Mouse (Mus musculus) lung, embryonic 15.5 days (tissue): ENCODE results near the gene Rps6kb2. TPM values are rescaled to one million over a fixed set of nuclear protein-coding genes. Genes with fewer than 3 reads are reported as not detected.
A peak's percentile ranks its signal among the peaks of the same experiment; 100 is the strongest.

Experiments used
- ATAC-seq: fragments of 200-750 bp; cut with Nextera tagmentation; 2 replicates; pipeline ENCODE4 v1.8.0; 2017; ENCODE audit warnings: moderate number of reproducible peaks, borderline replicate concordance; ENCODE audit not compliant: low FRiP score, low TSS enrichment; ENCODE audit errors: extremely low read depth
- H3K27ac ChIP-seq: fragments of 300-500 bp; sonication (generic); 2 replicates; pipeline ENCODE4 v1.5.1; 2015; ENCODE audit warnings: moderate library complexity, mild to moderate bottlenecking, inconsistent platforms
- H3K27me3 ChIP-seq: fragments of 300-500 bp; sonication (generic); 2 replicates; pipeline ENCODE4 v1.6.1; 2015; ENCODE audit warnings: inconsistent platforms
- H3K36me3 ChIP-seq: fragments of 300-500 bp; sonication (generic); 2 replicates; pipeline ENCODE4 v1.6.1; 2015; ENCODE audit warnings: inconsistent platforms
- H3K4me1 ChIP-seq: fragments of 300-500 bp; sonication (generic); 2 replicates; pipeline ENCODE4 v1.6.1; 2015; ENCODE audit warnings: inconsistent platforms
- H3K4me2 ChIP-seq: fragments of 300-500 bp; sonication (generic); 2 replicates; pipeline ENCODE4 v1.6.1; 2015; ENCODE audit warnings: inconsistent platforms, mild to moderate bottlenecking, moderate library complexity
- H3K4me3 ChIP-seq: fragments of 300-500 bp; sonication (generic); 2 replicates; pipeline ENCODE4 v1.5.1; 2015; ENCODE audit warnings: mild to moderate bottlenecking, inconsistent platforms
- H3K9ac ChIP-seq: fragments of 300-500 bp; sonication (generic); 2 replicates; pipeline ENCODE4 v1.6.1; 2015; ENCODE audit warnings: inconsistent platforms
- H3K9me3 ChIP-seq: fragments of 300-500 bp; sonication (generic); 2 replicates; pipeline ENCODE4 v1.6.1; 2016; ENCODE audit warnings: inconsistent platforms
- WGBS: fragments of 180-500 bp; shearing (Covaris S2); methylation state at CpG from one replicate; pipeline ENCODE4 v1.1.7; 2015; 5-methylcytosine and 5-hydroxymethylcytosine counted together
- polyA plus RNA-seq: library from polyadenylated mRNA; unstranded; fragments of >200 nt; fragmentation: Nextera tagmentation; extraction: Ambion mirVana; gene quantifications from 2 replicates; pipeline ENCODE4 v1.2.1, GENCODE M21; 2015

The Rps6kb2 gene
- polyA plus RNA-seq, 1 experiment from 2014 or later, result 45.0 TPM

GRCm38 (mm10) chr19:4196048-4196447, 32.9 kb upstream of the Rps6kb2 start:
- 42% methylated on average over 2 of the region's 2 CpGs for WGBS
- no peak for ATAC-seq
- no peak overlapping the region for H3K9ac ChIP-seq
- H3K27ac ChIP-seq, result no peak overlapping the region
- no peak overlapping the region for H3K4me2 ChIP-seq
- no peaks in the 10 kb centered on the region for H3K27me3 ChIP-seq
- H3K36me3 ChIP-seq, result peaks cover 55% of the 10 kb centered on the region
- H3K4me3 ChIP-seq, result no peak overlapping the region
- peaks cover 42% of the 10 kb centered on the region for H3K4me1 ChIP-seq
- H3K9me3 ChIP-seq, result no peaks in the 10 kb centered on the region

GRCm38 (mm10) chr19:4194776-4195650, 31.9 kb upstream of the Rps6kb2 start:
- H3K27ac ChIP-seq, result no peak overlapping the region
- peaks cover 53% of the 10 kb centered on the region for H3K36me3 ChIP-seq
- no peak overlapping the region for H3K4me3 ChIP-seq
- H3K4me2 ChIP-seq, result no peak overlapping the region
- no peaks in the 10 kb centered on the region for H3K9me3 ChIP-seq
- peaks cover 32% of the 10 kb centered on the region for H3K4me1 ChIP-seq
- no peak overlapping the region for H3K9ac ChIP-seq
- no peaks in the 10 kb centered on the region for H3K27me3 ChIP-seq
- no peak for ATAC-seq
- WGBS, result 79% methylated on average over 12 of the region's 12 CpGs

GRCm38 (mm10) chr19:4194021-4194724, 31.0 kb upstream of the Rps6kb2 start:
- no peak for ATAC-seq
- WGBS, result 79% methylated on average over 8 of the region's 8 CpGs
- Histone ChIP-seq H3K27me3 (no peaks in the 10 kb centered on the region), H3K36me3 (peaks cover 46% of the 10 kb centered on the region), H3K4me2 (peak overlapping the region; percentile 78; the same call in 1 of the 2 replicates), H3K4me3 (0 out of 2 replicates have a peak overlapping the region, but pooled peaks have one; percentile 90), H3K4me1 (peaks cover 31% of the 10 kb centered on the region), H3K9me3 (no peaks in the 10 kb centered on the region), H3K27ac (no peak overlapping the region), H3K9ac (peak overlapping the region; percentile 11; the same call in 1 of the 2 replicates)

GRCm38 (mm10) chr19:4193129-4193528, 30.0 kb upstream of the Rps6kb2 start:
- WGBS, result 43% methylated on average over 6 of the region's 6 CpGs
- H3K4me2 ChIP-seq, result peak overlapping the region; percentile 78
- H3K27me3 ChIP-seq, result no peaks in the 10 kb centered on the region
- peaks cover 45% of the 10 kb centered on the region for H3K36me3 ChIP-seq
- ATAC-seq, result no peak
- no peaks in the 10 kb centered on the region for H3K9me3 ChIP-seq
- H3K27ac ChIP-seq, result no peak overlapping the region
- H3K4me1 ChIP-seq, result peaks cover 31% of the 10 kb centered on the region
- peak overlapping the region; percentile 90 for H3K4me3 ChIP-seq
- peak overlapping the region; percentile 99 for H3K9ac ChIP-seq

- peaks cover 44% of the 10 kb centered on the region for H3K36me3 ChIP-seq
- WGBS, result under 1% methylated on average over 52 of the region's 52 CpGs
- H3K9me3 ChIP-seq, result no peaks in the 10 kb centered on the region
- peaks cover 31% of the 10 kb centered on the region for H3K4me1 ChIP-seq
- H3K9ac ChIP-seq, result peak overlapping the region; percentile 99
- peak; percentile 48 for ATAC-seq
- H3K4me2 ChIP-seq, result peak overlapping the region; percentile 78
- H3K27ac ChIP-seq, result peak overlapping the region; percentile 95
- H3K27me3 ChIP-seq, result no peaks in the 10 kb centered on the region
- peak overlapping the region; percentile 90 for H3K4me3 ChIP-seq
Measured at GRCm38 (mm10) chr19:4192251-4192985, 29.3 kb upstream of the Rps6kb2 start.

GRCm38 (mm10) chr19:4191528-4192250, 28.5 kb upstream of the Rps6kb2 start, which contains the start of gene Ppp1ca:
Gene Ppp1ca, plus strand, starts transcription at chr19:4192065.
- 4% methylated on average over 44 of the region's 47 CpGs for WGBS
- peak within 1 kb of the TSS; percentile 95 for H3K27ac ChIP-seq
- peaks cover 30% of the 10 kb centered on the region for H3K4me1 ChIP-seq
- peak within 1 kb of the TSS; percentile 90 for H3K4me3 ChIP-seq
- no peaks in the 10 kb centered on the region for H3K27me3 ChIP-seq
- H3K9ac ChIP-seq, result peak within 1 kb of the TSS; percentile 99
- H3K9me3 ChIP-seq, result no peaks in the 10 kb centered on the region
- H3K4me2 ChIP-seq, result peak within 1 kb of the TSS; percentile 78
- H3K36me3 ChIP-seq, result peaks cover 37% of the 10 kb centered on the region
- peak; percentile 94 for ATAC-seq

- peak within 1 kb of the TSS; percentile 99 for H3K9ac ChIP-seq
- no peaks in the 10 kb centered on the region for H3K9me3 ChIP-seq
- no peak for ATAC-seq
- no peaks in the 10 kb centered on the region for H3K27me3 ChIP-seq
- peaks cover 29% of the 10 kb centered on the region for H3K36me3 ChIP-seq
- WGBS, result 41% methylated on average over 4 of the region's 4 CpGs
- H3K4me2 ChIP-seq, result peak within 1 kb of the TSS; percentile 78
- peak within 1 kb of the TSS; percentile 95 for H3K27ac ChIP-seq
- peaks cover 22% of the 10 kb centered on the region for H3K4me1 ChIP-seq
- H3K4me3 ChIP-seq, result peak within 1 kb of the TSS; percentile 90
Measured at GRCm38 (mm10) chr19:4190831-4191334, 27.7 kb upstream of the Rps6kb2 start, which contains the start of gene Tbc1d10c. Gene Tbc1d10c, minus strand, starts transcription at chr19:4191284.

GRCm38 (mm10) chr19:4189051-4189620, 26.0 kb upstream of the Rps6kb2 start:
- no peaks in the 10 kb centered on the region for H3K9me3 ChIP-seq
- no peak for ATAC-seq
- H3K4me2 ChIP-seq, result no peak overlapping the region
- H3K9ac ChIP-seq, result no peak overlapping the region
- WGBS, result 84% methylated on average over 12 of the region's 12 CpGs
- peaks cover 23% of the 10 kb centered on the region for H3K4me1 ChIP-seq
- no peaks in the 10 kb centered on the region for H3K27me3 ChIP-seq
- no peak overlapping the region for H3K4me3 ChIP-seq
- no peak overlapping the region for H3K27ac ChIP-seq
- H3K36me3 ChIP-seq, result peaks cover 11% of the 10 kb centered on the region; the same call in 1 of the 2 replicates

- ATAC-seq, result no peak
Measured at GRCm38 (mm10) chr19:4187303-4187702, 24.1 kb upstream of the Rps6kb2 start.

GRCm38 (mm10) chr19:4184976-4185975, 22.1 kb upstream of the Rps6kb2 start:
- WGBS, result 42% methylated on average over 15 of the region's 15 CpGs
- peaks cover 12% of the 10 kb centered on the region for H3K4me1 ChIP-seq
- no peaks in the 10 kb centered on the region for H3K36me3 ChIP-seq
- peak overlapping the region; percentile 46 for H3K27ac ChIP-seq
- ATAC-seq, result no peak
- H3K4me3 ChIP-seq, result no peak overlapping the region
- no peak overlapping the region for H3K4me2 ChIP-seq
- no peaks in the 10 kb centered on the region for H3K9me3 ChIP-seq
- no peaks in the 10 kb centered on the region for H3K27me3 ChIP-seq
- no peak overlapping the region for H3K9ac ChIP-seq

More at GRCm38 (mm10) chr19:4187303-4187702, 24.1 kb upstream of the Rps6kb2 start:
- WGBS, result 63% methylated on average over 3 of the region's 3 CpGs
- Histone ChIP-seq H3K36me3 (no peaks in the 10 kb centered on the region), H3K4me1 (peaks cover 10% of the 10 kb centered on the region), H3K9ac (no peak overlapping the region), H3K27ac (no peak overlapping the region), H3K27me3 (no peaks in the 10 kb centered on the region), H3K4me2 (no peak overlapping the region), H3K9me3 (no peaks in the 10 kb centered on the region), H3K4me3 (no peak overlapping the region)
